In the genomic region with DNA sequence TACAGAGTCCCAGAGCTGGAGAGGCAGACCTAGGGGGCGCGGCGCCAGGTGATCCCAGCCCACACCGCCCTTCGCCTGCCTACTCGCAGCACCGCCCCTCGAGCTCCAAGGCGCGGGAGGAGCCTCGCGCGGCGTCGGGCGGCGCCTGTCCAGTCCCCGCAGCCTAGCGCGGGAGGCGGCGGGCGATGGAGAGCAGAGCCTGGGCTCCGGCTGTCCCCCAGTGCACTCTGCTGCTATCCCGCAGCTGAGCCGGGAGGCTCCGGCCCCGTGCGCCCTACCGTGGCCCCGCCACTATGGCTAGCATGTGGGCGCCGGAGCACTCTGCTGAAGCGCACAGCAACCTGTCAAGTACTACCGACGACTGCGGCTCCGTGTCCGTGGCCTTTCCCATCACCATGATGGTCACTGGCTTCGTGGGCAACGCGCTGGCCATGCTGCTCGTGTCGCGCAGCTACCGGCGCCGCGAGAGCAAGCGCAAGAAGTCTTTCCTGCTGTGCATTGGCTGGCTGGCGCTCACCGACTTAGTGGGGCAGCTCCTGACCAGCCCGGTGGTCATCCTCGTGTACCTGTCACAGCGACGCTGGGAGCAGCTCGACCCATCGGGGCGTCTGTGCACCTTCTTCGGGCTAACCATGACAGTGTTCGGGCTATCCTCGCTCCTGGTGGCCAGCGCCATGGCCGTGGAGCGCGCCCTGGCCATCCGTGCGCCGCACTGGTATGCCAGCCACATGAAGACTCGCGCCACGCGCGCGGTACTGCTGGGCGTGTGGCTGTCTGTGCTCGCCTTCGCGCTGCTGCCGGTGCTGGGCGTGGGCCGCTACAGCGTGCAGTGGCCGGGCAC, we compare ENCODE assay signal across 8 mouse cellular contexts. TPM values are rescaled to one million over a fixed set of nuclear protein-coding genes. Genes with fewer than 3 reads are reported as not detected.
DNase-seq lines count a peak whose midpoint lies in the region; ATAC-seq and TF ChIP-seq lines count a peak whose summit lies in the region.

A gene (plus strand): TSS at position 168 of the 841 bp plus-strand sequence.

- peak; percentile 75 for ATAC-seq in embryonic facial prominence, embryonic 15.5 days (ENCODE audit: insufficient number of reproducible peaks, low FRiP score, low TSS enrichment, low read depth)
- peak; percentile 58 for ATAC-seq in hindbrain, embryonic 12.5 days (ENCODE audit: low FRiP score)

- peak within 1 kb of the TSS; percentile 82 for H3K4me3 ChIP-seq in E14TG2a.4 (replicated peaks; ENCODE audit: low read length)
- peak within 1 kb of the TSS; percentile 55 for H3K4me3 ChIP-seq in embryonic facial prominence, embryonic 15.5 days (replicated peaks)
- peak within 1 kb of the TSS; percentile 41 for H3K4me3 ChIP-seq in hindbrain, embryonic 12.5 days
- H3K4me3 ChIP-seq in left cerebral cortex, adult 2 months, result peak within 1 kb of the TSS; percentile 39
- H3K4me3 ChIP-seq in megakaryocyte, embryonic 14.5 days (replicated peaks), result peak within 1 kb of the TSS; percentile 100

- no peak within 1 kb of the TSS for H3K27ac ChIP-seq in embryonic facial prominence, embryonic 15.5 days (replicated peaks)
- H3K27ac ChIP-seq in hindbrain, embryonic 12.5 days, result no peak within 1 kb of the TSS
- no peak within 1 kb of the TSS for H3K27ac ChIP-seq in left cerebral cortex, adult 2 months

- intact Hi-C loops in left cerebral cortex, adult 2 months (cut with DNase I), result loop anchor here (5.0 to 10.0 kb wide), 2 partner anchors 380 to 438 kb away; a partner anchor contains a TSS

- WGBS in embryonic facial prominence, embryonic 15.5 days, result under 1% methylated on average over 84 of the region's 84 CpGs
- WGBS in hindbrain, embryonic 12.5 days, result 1% methylated on average over 82 of the region's 84 CpGs

- H3K36me3 ChIP-seq in E14TG2a.4 (ENCODE audit: insufficient read depth, low read length), result no peaks in the 10 kb centered on the region
- H3K36me3 ChIP-seq in embryonic facial prominence, embryonic 15.5 days, result no peaks in the 10 kb centered on the region
- H3K36me3 ChIP-seq in hindbrain, embryonic 12.5 days, result no peaks in the 10 kb centered on the region
- H3K36me3 ChIP-seq in megakaryocyte, embryonic 14.5 days (replicated peaks; ENCODE audit: low read length), result peaks cover 19% of the 10 kb centered on the region

- H3K27me3 ChIP-seq in E14TG2a.4 (ENCODE audit: insufficient read depth, low read length), result peaks cover 40% of the 10 kb centered on the region
- H3K27me3 ChIP-seq in embryonic facial prominence, embryonic 15.5 days, result peaks cover 34% of the 10 kb centered on the region
- H3K27me3 ChIP-seq in hindbrain, embryonic 12.5 days, result peaks cover 41% of the 10 kb centered on the region
- no peaks in the 10 kb centered on the region for H3K27me3 ChIP-seq in megakaryocyte, embryonic 14.5 days (replicated peaks)

- peak within 1 kb of the TSS; percentile 44 for H3K9ac ChIP-seq in embryonic facial prominence, embryonic 15.5 days
- H3K9ac ChIP-seq in hindbrain, embryonic 12.5 days, result 0 out of 2 replicates have a peak within 1 kb of the TSS, but pooled peaks have one; percentile 33

- H3K4me1 ChIP-seq in E14TG2a.4 (replicated peaks; ENCODE audit: low read depth, low read length), result peaks cover 11% of the 10 kb centered on the region
- H3K4me1 ChIP-seq in embryonic facial prominence, embryonic 15.5 days, result peaks cover 16% of the 10 kb centered on the region
- peaks cover 12% of the 10 kb centered on the region for H3K4me1 ChIP-seq in hindbrain, embryonic 12.5 days
- H3K4me1 ChIP-seq in megakaryocyte, embryonic 14.5 days, result peaks cover 64% of the 10 kb centered on the region

- peak within 1 kb of the TSS; percentile 99 for H3K4me2 ChIP-seq in embryonic facial prominence, embryonic 15.5 days (replicated peaks)
- peak within 1 kb of the TSS; percentile 88 for H3K4me2 ChIP-seq in hindbrain, embryonic 12.5 days (replicated peaks)

- no peaks in the 10 kb centered on the region for H3K9me3 ChIP-seq in E14TG2a.4 (ENCODE audit: low read length)
- no peaks in the 10 kb centered on the region for H3K9me3 ChIP-seq in embryonic facial prominence, embryonic 15.5 days (replicated peaks)
- H3K9me3 ChIP-seq in hindbrain, embryonic 12.5 days (replicated peaks), result no peaks in the 10 kb centered on the region
- no peaks in the 10 kb centered on the region for H3K9me3 ChIP-seq in megakaryocyte, embryonic 14.5 days

- no peak for TF ChIP-seq CTCF in E14TG2a.4 (conservative IDR thresholded peaks at IDR 0.05; ENCODE audit: low read length)
- TF ChIP-seq CTCF in left cerebral cortex, adult 2 months (IDR thresholded peaks at IDR 0.05), result no peak

- peak; percentile 3 for DNase-seq in T-cell, adult 2 months (ENCODE audit: low spot score)
- peak; percentile 38 to 59 for DNase-seq in left cerebral cortex, adult 2 months (ENCODE audit: extremely low spot score in 1 of 2, low spot score in 2 of 2)
- peak; percentile 38 to 58 for DNase-seq in right cerebral cortex, postnatal 36 days (ENCODE audit: low spot score in 2 of 2)
- no peak for DNase-seq in adipocyte (ENCODE audit: low spot score)

RNA-seq across cellular contexts. Expression of the gene that starts here (rescaled TPM):
- polyA plus RNA-seq in embryonic facial prominence, embryonic 15.5 days (2015; fragmentation: Nextera tagmentation; extraction: Ambion mirVana), result 13.8 and 14.1 TPM in 2 replicates
- 2.7 and 3.8 TPM in 2 replicates for polyA plus RNA-seq in hindbrain, embryonic 12.5 days (2016; fragmentation: Nextera tagmentation; extraction: Ambion mirVana)
- total RNA-seq in left cerebral cortex, adult 2 months (2021), result 1 to 10 TPM; 3.0 to 3.7 TPM
- 48.8 and 121 TPM in 2 replicates for polyA plus RNA-seq in megakaryocyte, embryonic 14.5 days (2012; ENCODE audit: insufficient read depth, low replicate concordance)

Comparison
In these comparisons a context has a peak if more than half of its experiments do, and no peak if none do; other contexts are left out.
1. H3K4me3 ChIP-seq: peak in every context shown above with its lines; median percentile 100 in megakaryocyte, embryonic 14.5 days; 82 in E14TG2a.4; 55 in embryonic facial prominence, embryonic 15.5 days; 41 in hindbrain, embryonic 12.5 days; 39 in left cerebral cortex, adult 2 months.